Mouse (Mus musculus) layer of hippocampus, postnatal 10 days (tissue): Measurements from ENCODE around the gene Pdxk. TPM values are rescaled to one million over a fixed set of nuclear protein-coding genes. Genes with fewer than 3 reads are reported as not detected.

Experiments used
- microRNA-seq, 2 experiments: library from miRNA; unstranded; fragments of <30 nt; microRNA quantifications; one replicate each; pipeline ENCODE4 v1.2.0; 2021
- total RNA-seq, 2 experiments: library from RNA; stranded (reverse); gene quantifications; 2 replicates each; pipeline ENCODE4 v1.2.3; 2021

The Pdxk gene
- total RNA-seq, 2 experiments from 2014 or later: 57.3 to 58.6 TPM

Small RNAs within 50 kb of the gene (microRNA-seq; reads per million reads assigned to microRNA genes)
- gene Mir6410: 0 reads per million in 2 experiments
- 3.7 to 6.0 reads per million in 2 experiments for gene Mir6907
- gene Mir6908: 0.39 to 1.1 reads per million in 2 experiments

Other genes starting within 250 kb of the Pdxk start
- 10 to 100 TPM; 74.0 to 78.5 TPM for gene Trappc10, start 220.3 kb downstream of the Pdxk start, total RNA-seq
- gene Agpat3, start 112.5 kb downstream of the Pdxk start, total RNA-seq: 100 to 1,000 TPM; 247 to 258 TPM
- gene Rrp1, start 51.9 kb downstream of the Pdxk start, total RNA-seq: 100 to 1,000 TPM; 316 to 337 TPM
- gene Cstb, start 39.3 kb downstream of the Pdxk start, total RNA-seq: 10 to 100 TPM; 37.4 to 38.2 TPM
- not detected for gene Olfr1358, start 52.5 kb upstream of the Pdxk start, total RNA-seq
- gene Ilvbl, start 109.4 kb upstream of the Pdxk start, total RNA-seq: 10 to 100 TPM; 19.7 to 21.6 TPM
- gene Syde1, start 127.0 kb upstream of the Pdxk start, total RNA-seq: 1 to 10 TPM; 4.8 to 6.2 TPM
- not detected for gene Olfr1357, start 153.1 kb upstream of the Pdxk start, total RNA-seq